Mouse (Mus musculus): ENCODE measurements around the gene 1700016D06Rik.

1700016D06Rik gene

GRCm38 (mm10) chr8:11635611-11636081, 65.2 kb downstream of the 1700016D06Rik start, which contains the start of gene Ankrd10:
TSS of gene Ankrd10 (minus strand) at chr8:11635757.
- DNase-seq (ENCODE audit: low read depth in 2 of 2, low spot score in 2 of 2), result peak; percentile 97 to 98

GRCm38 (mm10) chr8:11635012-11635577, 65.8 kb downstream of the 1700016D06Rik start:
- DNase-seq (ENCODE audit: low read depth in 2 of 2, low spot score in 2 of 2), result peak; percentile 81 to 82

GRCm38 (mm10) chr8:11634331-11635011, 66.4 kb downstream of the 1700016D06Rik start:
- DNase-seq (ENCODE audit: low read depth in 2 of 2, low spot score in 2 of 2), result no peak

- DNase-seq (ENCODE audit: low read depth in 2 of 2, low spot score in 2 of 2), result no peak
These were observed 67.4 kb downstream of the 1700016D06Rik start for GRCm38 (mm10) chr8:11633414-11633813.

- no peak for DNase-seq (ENCODE audit: low read depth in 2 of 2, low spot score in 2 of 2)
These were observed 68.5 kb downstream of the 1700016D06Rik start for GRCm38 (mm10) chr8:11632406-11632805.

GRCm38 (mm10) chr8:11629206-11629605, 71.7 kb downstream of the 1700016D06Rik start:
- DNase-seq (ENCODE audit: low read depth in 2 of 2, low spot score in 2 of 2), result no peak

GRCm38 (mm10) chr8:11628506-11629132, 72.2 kb downstream of the 1700016D06Rik start:
- no peak for DNase-seq (ENCODE audit: low read depth in 2 of 2, low spot score in 2 of 2)

GRCm38 (mm10) chr8:11627717-11628116, 73.1 kb downstream of the 1700016D06Rik start:
- DNase-seq (ENCODE audit: low read depth in 2 of 2, low spot score in 2 of 2), result no peak

GRCm38 (mm10) chr8:11625084-11625483, 75.8 kb downstream of the 1700016D06Rik start:
- DNase-seq (ENCODE audit: low read depth in 2 of 2, low spot score in 2 of 2), result no peak

- no peak for DNase-seq (ENCODE audit: low read depth in 2 of 2, low spot score in 2 of 2)
These were observed 81.8 kb downstream of the 1700016D06Rik start for GRCm38 (mm10) chr8:11619091-11619490.

GRCm38 (mm10) chr8:11618063-11618462, 82.8 kb downstream of the 1700016D06Rik start:
- DNase-seq (ENCODE audit: low read depth in 2 of 2, low spot score in 2 of 2), result no peak

- DNase-seq (ENCODE audit: low read depth in 2 of 2, low spot score in 2 of 2), result peak; percentile 28 to 46
These were observed 84.6 kb downstream of the 1700016D06Rik start for GRCm38 (mm10) chr8:11616294-11616693.

GRCm38 (mm10) chr8:11614126-11614835, 86.6 kb downstream of the 1700016D06Rik start:
- DNase-seq (ENCODE audit: low read depth in 2 of 2, low spot score in 2 of 2), result no peak

- DNase-seq (ENCODE audit: low read depth in 2 of 2, low spot score in 2 of 2), result no peak
These were observed 92.0 kb downstream of the 1700016D06Rik start for GRCm38 (mm10) chr8:11608848-11609247.

All from CD8-positive naive resting alpha-beta T cell, adult 2 months (primary cell).